Mouse (Mus musculus) heart, embryonic 16.5 days (tissue): ENCODE data around the gene Pipox. TPM values are rescaled to one million over a fixed set of nuclear protein-coding genes. Genes with fewer than 3 reads are reported as not detected.

Source experiments
- ATAC-seq: fragments of 200-750 bp; cut with Nextera tagmentation; replicated peaks from 2 replicates; pipeline ENCODE4 v1.8.0; 2017; ENCODE audit warnings: moderate number of reproducible peaks; ENCODE audit not compliant: insufficient read depth, low FRiP score; ENCODE audit errors: extremely low read depth
- H3K27ac ChIP-seq: fragments of 300-500 bp; sonication (generic); 2 replicates; pipeline ENCODE4 v1.5.1; 2014; ENCODE audit warnings: mild to moderate bottlenecking, low read length, control low read depth, moderate library complexity
- H3K27me3 ChIP-seq: fragments of 300-500 bp; sonication (generic); 2 replicates; pipeline ENCODE4 v1.6.1; 2014; ENCODE audit warnings: low read length, mixed read lengths; ENCODE audit not compliant: control insufficient read depth, insufficient read depth
- H3K36me3 ChIP-seq: fragments of 300-500 bp; sonication (generic); 2 replicates; pipeline ENCODE4 v1.6.1; 2014; ENCODE audit not compliant: control insufficient read depth, insufficient read depth
- H3K4me1 ChIP-seq: fragments of 300-500 bp; sonication (generic); 2 replicates; pipeline ENCODE4 v1.6.1; 2014; ENCODE audit warnings: low read length, mixed read lengths; ENCODE audit not compliant: control insufficient read depth, insufficient read depth
- H3K4me2 ChIP-seq: fragments of 300-500 bp; sonication (generic); 2 replicates; pipeline ENCODE4 v1.6.1; 2014; ENCODE audit warnings: low read depth, mild to moderate bottlenecking, control low read depth, low read length
- H3K4me3 ChIP-seq: fragments of 300-500 bp; sonication (generic); 2 replicates; pipeline ENCODE4 v1.5.1; 2014; ENCODE audit warnings: mild to moderate bottlenecking, control low read depth, low read length
- H3K9ac ChIP-seq: fragments of 300-500 bp; sonication (generic); 2 replicates; pipeline ENCODE4 v1.6.1; 2014; ENCODE audit warnings: low read length, control low read depth
- H3K9me3 ChIP-seq: fragments of 300-500 bp; sonication (generic); replicated peaks from 2 replicates; pipeline ENCODE4 v1.6.1; 2016; ENCODE audit warnings: low read length; ENCODE audit not compliant: control insufficient read depth
- WGBS: fragments of 180-500 bp; shearing (Covaris S2); extraction: QIAGEN DNeasy Blood & Tissue Kit; methylation state at CpG from one replicate; pipeline ENCODE4 v1.1.7; 2014; 5-methylcytosine and 5-hydroxymethylcytosine counted together
- polyA plus RNA-seq: library from polyadenylated mRNA; unstranded; fragments of >200 nt; fragmentation: Nextera tagmentation; extraction: Ambion mirVana; gene quantifications from 2 replicates; pipeline ENCODE4 v1.2.1, GENCODE M21; 2015

Gene Pipox
- polyA plus RNA-seq, 1 experiment from 2014 or later, result 2.9 TPM

DNA sequence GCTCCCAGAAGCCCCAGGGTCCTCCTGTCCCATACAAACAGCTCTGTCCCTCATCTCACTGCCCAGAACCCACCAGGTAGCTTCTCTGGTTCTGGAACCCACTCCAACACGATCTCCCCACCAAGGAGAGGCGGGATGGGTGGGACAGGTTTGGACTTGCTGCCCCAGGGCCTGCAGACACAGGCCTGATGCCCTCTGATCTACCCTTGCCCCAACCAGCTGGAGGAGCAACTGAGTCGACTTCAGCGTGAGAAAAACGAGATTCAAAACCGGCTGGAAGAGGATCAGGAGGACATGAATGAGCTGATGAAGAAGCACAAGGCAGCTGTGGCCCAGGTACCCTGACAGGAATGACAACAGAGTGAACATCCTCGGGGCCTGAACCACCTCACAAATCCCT, 44.7 kb downstream of the Pipox start:
- H3K27ac ChIP-seq, result no peak overlapping the region
- H3K4me2 ChIP-seq, result no peak overlapping the region
- peaks cover 76% of the 10 kb centered on the region for H3K36me3 ChIP-seq
- no peaks in the 10 kb centered on the region for H3K27me3 ChIP-seq
- no peak for ATAC-seq
- 67% methylated on average over 7 of the region's 7 CpGs for WGBS
- no peak overlapping the region for H3K9ac ChIP-seq
- H3K4me3 ChIP-seq, result no peak overlapping the region
- H3K9me3 ChIP-seq, result no peaks in the 10 kb centered on the region
- H3K4me1 ChIP-seq, result no peaks in the 10 kb centered on the region

DNA sequence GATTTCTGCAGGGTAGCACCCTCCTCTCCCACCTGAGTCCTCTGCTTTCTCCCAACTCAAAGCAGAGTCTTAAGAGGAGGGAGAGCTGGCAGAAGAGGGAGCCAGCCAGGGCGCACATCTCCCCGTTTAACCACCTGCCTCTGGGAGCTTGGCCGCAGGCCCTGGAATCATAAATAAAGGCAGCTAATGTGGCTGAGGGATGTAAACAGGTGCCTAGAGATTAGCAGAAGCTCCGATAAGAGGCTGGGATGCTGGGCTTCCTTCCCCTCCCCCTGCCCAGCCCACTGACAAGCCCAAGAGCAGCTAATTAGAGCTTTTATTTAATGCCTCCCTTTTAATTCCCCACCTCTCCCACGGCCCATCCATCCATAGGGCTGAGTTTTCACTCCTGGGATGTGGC, 45.8 kb downstream of the Pipox start:
- Histone ChIP-seq H3K36me3 (peaks cover 78% of the 10 kb centered on the region), H3K4me2 (no peak overlapping the region), H3K27me3 (no peaks in the 10 kb centered on the region), H3K4me1 (no peaks in the 10 kb centered on the region), H3K9me3 (no peaks in the 10 kb centered on the region), H3K27ac (no peak overlapping the region), H3K9ac (no peak overlapping the region), H3K4me3 (no peak overlapping the region)
- WGBS, result 43% methylated on average over 5 of the region's 5 CpGs
- ATAC-seq, result no peak

DNA sequence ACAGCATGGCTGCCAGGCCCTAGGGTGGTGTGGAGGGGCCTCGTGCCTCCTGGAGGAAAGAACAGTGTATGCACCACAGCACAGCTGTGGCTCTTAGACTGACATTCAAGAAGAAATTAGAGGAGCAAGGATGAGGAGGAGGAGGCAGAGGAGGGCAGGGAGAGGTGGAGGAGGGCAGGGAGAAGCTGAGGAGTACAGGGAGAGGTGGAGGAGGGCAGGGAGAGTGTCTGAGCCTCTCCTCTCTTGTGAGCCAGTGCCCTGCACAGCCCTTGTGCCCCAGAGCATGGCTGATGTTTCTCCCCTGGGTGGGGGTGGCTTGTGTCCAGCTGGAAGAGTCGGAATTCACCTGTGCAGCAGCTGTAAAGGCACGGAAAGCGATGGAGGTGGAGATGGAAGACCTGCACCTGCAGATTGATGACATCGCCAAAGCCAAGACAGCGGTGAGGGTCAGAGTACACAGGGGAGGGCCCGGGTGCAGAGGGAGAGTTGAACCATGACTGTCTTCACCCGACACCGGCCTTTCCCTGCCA, 46.2 kb downstream of the Pipox start:
- 47% methylated on average over 9 of the region's 9 CpGs for WGBS
- no peak overlapping the region for H3K27ac ChIP-seq
- peaks cover 79% of the 10 kb centered on the region for H3K36me3 ChIP-seq
- no peaks in the 10 kb centered on the region for H3K4me1 ChIP-seq
- no peak overlapping the region for H3K4me2 ChIP-seq
- no peaks in the 10 kb centered on the region for H3K27me3 ChIP-seq
- H3K9me3 ChIP-seq, result no peaks in the 10 kb centered on the region
- no peak overlapping the region for H3K4me3 ChIP-seq
- no peak overlapping the region for H3K9ac ChIP-seq
- no peak for ATAC-seq

DNA sequence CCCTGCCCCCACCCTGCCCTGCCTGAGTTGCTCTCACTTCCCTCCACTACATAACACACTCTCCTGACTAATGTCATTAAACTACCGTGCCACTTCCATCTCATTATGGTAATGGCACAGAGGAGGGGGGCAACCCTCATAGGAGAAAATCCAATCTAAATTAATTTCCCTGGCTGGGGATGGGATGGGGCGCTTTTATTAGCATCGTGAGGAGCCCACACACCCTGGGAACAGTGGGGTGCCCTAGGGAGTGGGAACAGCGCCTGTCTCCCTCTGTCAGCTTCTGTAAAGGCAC, 50.0 kb downstream of the Pipox start:
- no peak overlapping the region for H3K4me3 ChIP-seq
- H3K9me3 ChIP-seq, result no peaks in the 10 kb centered on the region
- no peak overlapping the region for H3K4me2 ChIP-seq
- no peak overlapping the region for H3K9ac ChIP-seq
- no peak for ATAC-seq
- H3K27me3 ChIP-seq, result no peaks in the 10 kb centered on the region
- H3K27ac ChIP-seq, result no peak overlapping the region
- H3K36me3 ChIP-seq, result peaks cover 83% of the 10 kb centered on the region
- WGBS, result 73% methylated on average over 4 of the region's 4 CpGs
- no peaks in the 10 kb centered on the region for H3K4me1 ChIP-seq

DNA sequence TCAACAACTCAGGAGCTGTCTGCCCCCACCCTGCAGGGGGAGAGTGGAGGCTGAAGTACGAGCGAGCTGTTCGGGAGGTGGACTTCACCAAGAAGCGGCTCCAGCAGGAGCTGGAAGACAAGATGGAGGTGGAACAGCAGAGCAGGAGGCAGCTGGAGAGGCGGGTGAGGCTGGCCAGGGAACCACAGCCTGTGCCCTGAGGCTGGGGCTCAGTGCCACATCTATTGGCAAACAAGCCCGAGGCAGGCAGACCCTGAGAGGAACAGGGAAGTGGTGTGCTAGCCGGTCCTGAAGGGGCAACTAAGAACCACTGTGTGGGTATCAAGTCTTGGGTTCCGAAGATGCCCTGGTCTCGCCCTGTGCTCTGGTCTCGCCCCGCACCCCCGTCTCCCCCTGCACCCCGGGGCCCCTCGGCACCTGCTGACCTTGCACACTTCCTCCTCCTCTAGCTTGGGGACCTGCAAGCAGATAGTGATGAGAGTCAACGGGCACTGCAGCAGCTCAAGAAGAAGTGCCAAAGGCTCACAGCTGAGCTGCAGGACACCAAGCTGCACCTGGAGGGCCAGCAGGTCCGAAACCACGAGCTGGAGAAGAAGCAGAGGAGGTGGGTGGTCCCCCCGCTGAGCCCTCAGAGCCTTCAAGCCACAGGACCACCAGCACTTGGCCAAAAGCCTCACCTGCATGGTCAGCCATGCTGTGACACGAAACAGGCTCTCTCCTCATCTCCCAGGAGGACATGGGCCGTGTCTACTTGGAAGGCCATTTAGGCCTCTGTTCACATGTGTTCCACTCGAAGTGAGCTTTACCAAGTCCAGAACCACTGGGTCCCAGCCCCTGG, 50.6 kb downstream of the Pipox start:
- Histone ChIP-seq H3K27ac (no peak overlapping the region), H3K4me1 (no peaks in the 10 kb centered on the region), H3K9me3 (no peaks in the 10 kb centered on the region), H3K9ac (no peak overlapping the region), H3K4me2 (no peak overlapping the region), H3K36me3 (peaks cover 80% of the 10 kb centered on the region), H3K27me3 (no peaks in the 10 kb centered on the region), H3K4me3 (no peak overlapping the region)
- no peak for ATAC-seq
- WGBS, result 85% methylated on average over 20 of the region's 21 CpGs

DNA sequence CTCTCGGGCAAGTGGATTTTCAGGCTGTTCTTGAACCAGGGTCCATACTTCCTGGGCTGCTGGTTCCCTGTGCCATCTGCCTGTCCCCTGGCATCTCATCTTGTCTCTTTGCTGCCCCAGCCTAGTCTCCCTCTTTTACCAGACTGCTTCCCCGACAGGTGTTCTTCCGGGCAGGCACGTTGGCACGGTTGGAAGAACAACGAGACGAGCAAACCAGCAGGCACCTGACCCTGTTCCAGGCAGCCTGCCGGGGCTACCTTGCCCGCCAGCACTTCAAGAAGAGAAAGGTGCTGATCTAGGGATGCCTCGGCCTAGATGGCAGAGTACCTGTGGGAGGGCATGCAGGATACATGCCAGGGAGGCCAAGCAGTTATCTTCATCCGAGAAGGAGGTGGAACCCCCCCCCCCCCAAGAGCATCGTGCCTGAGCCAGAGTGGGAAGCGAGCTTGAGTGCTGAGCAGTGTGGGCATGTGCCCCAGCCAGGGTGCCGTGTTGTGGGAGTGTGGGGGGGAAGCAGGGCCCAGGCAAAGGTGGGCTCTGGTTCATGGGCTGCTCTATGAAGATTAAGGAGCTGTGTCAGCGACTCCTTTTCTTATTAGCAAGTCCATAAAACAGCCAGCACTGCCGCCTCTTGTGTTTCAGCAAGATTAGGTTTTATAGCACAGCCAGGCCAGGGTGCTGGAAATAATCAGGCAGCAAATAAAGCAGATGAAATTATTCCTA, 53.2 kb downstream of the Pipox start:
- Histone ChIP-seq H3K4me1 (peaks cover 10% of the 10 kb centered on the region), H3K9me3 (no peaks in the 10 kb centered on the region), H3K36me3 (peaks cover 75% of the 10 kb centered on the region), H3K27me3 (no peaks in the 10 kb centered on the region), H3K4me3 (no peak overlapping the region), H3K4me2 (no peak overlapping the region), H3K9ac (no peak overlapping the region), H3K27ac (no peak overlapping the region)
- no peak for ATAC-seq
- WGBS, result 82% methylated on average over 16 of the region's 16 CpGs

DNA sequence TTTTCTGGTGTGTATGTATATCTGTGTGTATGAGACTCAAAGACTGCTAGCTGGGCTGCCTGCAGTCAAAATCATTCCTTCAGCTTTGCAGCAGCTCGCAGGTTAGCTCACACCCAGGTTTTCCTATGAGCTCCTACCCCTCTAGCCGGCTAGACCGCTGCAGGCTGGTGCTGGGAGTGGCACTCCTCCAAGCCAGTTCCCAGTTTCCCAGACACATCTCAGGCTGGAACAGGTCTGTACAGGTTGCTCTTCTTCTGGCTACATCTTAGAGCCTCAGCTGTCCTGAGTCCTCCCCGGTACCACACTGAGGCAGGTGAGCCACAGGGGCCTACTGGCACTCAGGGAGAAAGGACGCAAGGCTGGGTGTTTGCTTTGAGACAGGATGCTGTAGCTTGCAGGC, 56.0 kb downstream of the Pipox start:
- Histone ChIP-seq H3K27me3 (no peaks in the 10 kb centered on the region), H3K9me3 (no peaks in the 10 kb centered on the region), H3K27ac (no peak overlapping the region), H3K36me3 (peaks cover 68% of the 10 kb centered on the region), H3K9ac (no peak overlapping the region), H3K4me2 (no peak overlapping the region), H3K4me1 (peaks cover 10% of the 10 kb centered on the region), H3K4me3 (no peak overlapping the region)
- WGBS, result 84% methylated on average over 5 of the region's 5 CpGs
- ATAC-seq, result no peak

DNA sequence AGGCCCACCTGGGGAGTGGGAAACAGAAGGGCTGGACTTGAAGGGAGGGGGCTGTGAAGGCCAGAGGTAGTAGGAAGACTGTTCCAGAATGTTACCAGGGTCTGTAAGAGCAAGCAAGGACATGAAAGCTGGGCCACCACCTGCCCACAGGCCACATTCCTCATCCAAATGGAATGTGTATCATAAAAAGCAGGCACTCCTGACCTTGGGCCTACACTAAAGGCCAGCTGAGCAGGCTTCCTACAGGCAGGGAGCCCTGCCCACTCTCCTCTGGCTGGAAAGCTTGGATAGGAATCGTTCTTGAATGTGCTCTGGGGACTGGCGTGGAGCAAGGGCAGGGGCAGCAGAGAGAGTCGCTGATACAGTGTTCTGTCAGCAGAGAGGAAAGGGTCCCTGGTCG, 57.1 kb downstream of the Pipox start:
- Histone ChIP-seq H3K4me1 (peaks cover 10% of the 10 kb centered on the region), H3K36me3 (peaks cover 66% of the 10 kb centered on the region), H3K27ac (peak overlapping the region; percentile 85), H3K4me3 (no peak overlapping the region), H3K27me3 (no peaks in the 10 kb centered on the region), H3K4me2 (no peak overlapping the region), H3K9me3 (no peaks in the 10 kb centered on the region), H3K9ac (peak overlapping the region; percentile 11; the same call in 1 of the 2 replicates)
- ATAC-seq, result peak; percentile 77
- 34% methylated on average over 4 of the region's 4 CpGs for WGBS

DNA sequence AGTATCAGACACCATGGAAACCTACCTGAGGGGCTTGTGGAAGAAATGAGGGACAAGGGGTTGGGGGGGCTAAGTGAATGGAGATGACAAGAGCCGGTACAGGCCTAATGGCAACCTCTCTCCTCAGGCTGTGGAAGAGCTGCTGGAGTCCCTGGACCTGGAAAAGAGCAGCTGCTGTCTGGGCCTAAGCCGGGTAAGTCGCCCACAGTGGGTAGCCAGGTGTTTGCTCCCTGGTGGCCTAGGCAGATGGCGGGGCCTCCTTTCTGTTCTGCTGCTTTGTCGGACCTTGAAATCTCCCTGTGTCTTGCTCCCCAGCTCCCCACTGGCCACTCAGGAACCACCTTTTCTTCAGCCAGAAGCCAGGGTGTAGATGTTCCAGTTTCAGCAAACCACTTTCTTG, 57.6 kb downstream of the Pipox start:
- H3K9me3 ChIP-seq, result no peaks in the 10 kb centered on the region
- H3K4me2 ChIP-seq, result no peak overlapping the region
- H3K4me1 ChIP-seq, result peaks cover 10% of the 10 kb centered on the region
- H3K27me3 ChIP-seq, result no peaks in the 10 kb centered on the region
- WGBS, result 75% methylated on average over 5 of the region's 5 CpGs
- ATAC-seq, result no peak
- H3K36me3 ChIP-seq, result peaks cover 67% of the 10 kb centered on the region
- H3K27ac ChIP-seq, result peak overlapping the region; percentile 85
- H3K4me3 ChIP-seq, result no peak overlapping the region
- H3K9ac ChIP-seq, result peak overlapping the region; percentile 11; the same call in 1 of the 2 replicates
